Mouse (Mus musculus) cerebellum, adult 9-11 months (tissue): ENCODE data around the gene Klc4.
A peak's percentile ranks its signal among the peaks of the same experiment; 100 is the strongest.

Experiments
- DNase-seq: peaks from one replicate; pipeline ENCODE4 v3.0.0; 2022

The Klc4 gene

GRCm38 (mm10) chr17:46619683-46620357 lies 26.0 kb downstream of the Klc4 start:
- DNase-seq, result no peak

- DNase-seq, result no peak
Observed at GRCm38 (mm10) chr17:46618769-46619682, 26.8 kb downstream of the Klc4 start.

- DNase-seq, result no peak
Observed at GRCm38 (mm10) chr17:46618394-46618768, 27.4 kb downstream of the Klc4 start.

GRCm38 (mm10) chr17:46617799-46618198 lies 28.0 kb downstream of the Klc4 start:
- no peak for DNase-seq

GRCm38 (mm10) chr17:46613229-46613628 lies 32.6 kb downstream of the Klc4 start:
- DNase-seq, result no peak

GRCm38 (mm10) chr17:46612820-46613219 lies 33.0 kb downstream of the Klc4 start:
- DNase-seq, result no peak

GRCm38 (mm10) chr17:46612189-46612588 lies 33.6 kb downstream of the Klc4 start:
- DNase-seq, result no peak

- DNase-seq, result no peak
Observed at GRCm38 (mm10) chr17:46611316-46611715, 34.5 kb downstream of the Klc4 start.

- no peak for DNase-seq
Observed at GRCm38 (mm10) chr17:46609721-46610514, 35.9 kb downstream of the Klc4 start.

- no peak for DNase-seq
Observed at GRCm38 (mm10) chr17:46605987-46606386, 39.8 kb downstream of the Klc4 start.

GRCm38 (mm10) chr17:46605126-46605525 lies 40.7 kb downstream of the Klc4 start:
- DNase-seq, result no peak

- no peak for DNase-seq
Observed at GRCm38 (mm10) chr17:46603229-46603628, 42.6 kb downstream of the Klc4 start.

- DNase-seq, result no peak
Observed at GRCm38 (mm10) chr17:46602212-46602611, 43.6 kb downstream of the Klc4 start.

GRCm38 (mm10) chr17:46600569-46600968 lies 45.3 kb downstream of the Klc4 start:
- DNase-seq, result no peak

- no peak for DNase-seq
Observed at GRCm38 (mm10) chr17:46598963-46599362, 46.9 kb downstream of the Klc4 start.

- no peak for DNase-seq
Observed at GRCm38 (mm10) chr17:46597956-46598355, 47.9 kb downstream of the Klc4 start.

GRCm38 (mm10) chr17:46595336-46595735 lies 50.5 kb downstream of the Klc4 start:
- no peak for DNase-seq

GRCm38 (mm10) chr17:46594606-46595005 lies 51.2 kb downstream of the Klc4 start:
- no peak for DNase-seq

- no peak for DNase-seq
Observed at GRCm38 (mm10) chr17:46593124-46593523, 52.7 kb downstream of the Klc4 start.

GRCm38 (mm10) chr17:46591406-46591805 lies 54.4 kb downstream of the Klc4 start:
- no peak for DNase-seq

- no peak for DNase-seq
Observed at GRCm38 (mm10) chr17:46590439-46590838, 55.4 kb downstream of the Klc4 start.

GRCm38 (mm10) chr17:46589635-46590314 lies 56.0 kb downstream of the Klc4 start:
- peak; percentile 62 for DNase-seq

GRCm38 (mm10) chr17:46588913-46589312 lies 56.9 kb downstream of the Klc4 start:
- DNase-seq, result no peak
